Mouse (Mus musculus): ENCODE results near the gene Pkmyt1.

DNA sequence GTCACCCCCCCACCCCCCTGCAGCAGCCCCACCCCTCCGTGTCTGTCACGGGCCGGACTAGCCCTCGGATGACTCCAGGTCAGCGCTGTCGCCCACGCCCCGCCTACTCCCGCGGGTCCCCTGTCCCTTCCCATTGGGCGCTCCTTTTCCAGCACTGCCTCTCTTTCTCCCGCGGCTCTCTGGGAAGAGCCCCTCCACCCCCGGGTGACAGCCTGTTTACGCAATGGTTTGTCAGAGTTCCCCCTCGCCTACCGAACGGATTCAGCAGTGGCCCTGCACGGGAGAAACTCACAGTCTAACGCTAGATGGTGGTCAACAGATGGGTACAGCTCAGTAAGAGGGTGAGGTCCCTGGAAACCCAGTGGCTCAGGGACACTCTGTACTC, 614 bp downstream of the Pkmyt1 start:
- TF ChIP-seq POLR2A (IDR thresholded peaks at IDR 0.05; ENCODE audit: insufficient read length, low read depth) (no peak), MYOG (IDR thresholded peaks at IDR 0.05; ENCODE audit: control insufficient read depth in 1 of 3, insufficient read depth in 1 of 3, insufficient read length in 2 of 3, low read depth in 2 of 3) (no peak), CEBPB (IDR thresholded peaks at IDR 0.05; ENCODE audit: insufficient read depth, poor library complexity, severe bottlenecking) (peak; percentile 44; the same call in 1 of the 2 replicates), POLR2AphosphoS2 (IDR thresholded peaks at IDR 0.05; ENCODE audit: insufficient read length, low read depth) (no peak), MAX (IDR thresholded peaks at IDR 0.05; ENCODE audit: low read depth) (no peak), MYOD1 (IDR thresholded peaks at IDR 0.05; ENCODE audit: control insufficient read depth in 1 of 3, insufficient read length in 2 of 3, low read depth in 2 of 3) (no peak), TCF12 (IDR thresholded peaks at IDR 0.05; ENCODE audit: insufficient read depth, poor library complexity, severe bottlenecking) (no peak), REST (IDR thresholded peaks at IDR 0.05; ENCODE audit: insufficient read depth, insufficient read length) (no peak), E2F4 (IDR thresholded peaks at IDR 0.05; ENCODE audit: insufficient read depth) (no peak), USF1 (IDR thresholded peaks at IDR 0.05; ENCODE audit: low read depth) (no peak), TCF3 (IDR thresholded peaks at IDR 0.05; ENCODE audit: insufficient read length, low read depth) (no peak)

All from myocyte (in vitro differentiated cells).